Mouse (Mus musculus): ENCODE measurements around the gene Ints7.

Gene Ints7

GRCm38 (mm10) chr1:191575458-191576247 is at the start of gene Ints7, which contains the start of gene Dtl:
Ints7 (plus strand) TSS chr1:191575636.
Dtl (minus strand) TSS chr1:191575544.
- DNase-seq = peak; percentile 99

DNA sequence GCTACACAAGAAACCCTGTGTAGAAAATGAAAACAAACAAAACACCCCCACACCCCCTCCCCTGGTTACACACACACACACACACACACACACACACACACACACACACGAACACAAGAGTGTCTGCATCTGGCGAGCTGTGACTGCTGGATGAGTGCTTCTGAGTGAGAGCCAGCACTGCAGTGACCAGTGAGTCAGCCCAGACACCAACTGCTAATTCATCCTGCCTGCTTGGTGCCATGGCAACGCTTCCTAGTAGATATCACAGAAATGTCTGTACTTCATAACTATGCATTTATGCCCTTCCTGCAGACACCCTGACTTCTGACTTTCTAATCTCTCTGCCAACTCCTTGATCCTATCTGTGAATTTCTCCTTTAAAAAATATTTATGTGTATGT is 48.3 kb upstream of the Ints7 start:
- DNase-seq = peak; percentile 62

- peak; percentile 32 for DNase-seq
Measured at GRCm38 (mm10) chr1:191527921-191528612, 47.4 kb upstream of the Ints7 start.

GRCm38 (mm10) chr1:191529406-191529805 is 46.0 kb upstream of the Ints7 start:
- no peak for DNase-seq

DNA sequence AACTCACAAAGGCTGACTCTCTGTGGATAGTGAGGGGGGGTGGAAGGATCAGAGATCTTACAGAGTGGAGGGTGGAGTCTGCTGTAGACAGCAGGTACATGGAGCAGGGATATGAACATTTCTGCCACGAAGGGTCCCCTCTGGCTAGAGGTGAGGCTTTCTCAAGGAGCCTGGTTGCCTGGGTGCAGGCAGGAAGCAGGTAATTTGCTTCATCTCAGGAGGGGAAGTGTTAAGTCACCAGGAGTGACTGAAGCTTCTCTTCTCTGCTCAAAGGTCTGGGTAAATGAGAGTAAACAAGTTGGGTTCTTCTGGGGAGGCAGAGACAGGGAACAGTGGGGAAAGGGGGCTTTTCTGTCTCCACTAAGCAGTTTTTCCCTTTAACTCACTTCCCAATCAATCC is 44.4 kb upstream of the Ints7 start:
- DNase-seq = no peak

GRCm38 (mm10) chr1:191534896-191535295 is 40.5 kb upstream of the Ints7 start:
- no peak for DNase-seq

DNA sequence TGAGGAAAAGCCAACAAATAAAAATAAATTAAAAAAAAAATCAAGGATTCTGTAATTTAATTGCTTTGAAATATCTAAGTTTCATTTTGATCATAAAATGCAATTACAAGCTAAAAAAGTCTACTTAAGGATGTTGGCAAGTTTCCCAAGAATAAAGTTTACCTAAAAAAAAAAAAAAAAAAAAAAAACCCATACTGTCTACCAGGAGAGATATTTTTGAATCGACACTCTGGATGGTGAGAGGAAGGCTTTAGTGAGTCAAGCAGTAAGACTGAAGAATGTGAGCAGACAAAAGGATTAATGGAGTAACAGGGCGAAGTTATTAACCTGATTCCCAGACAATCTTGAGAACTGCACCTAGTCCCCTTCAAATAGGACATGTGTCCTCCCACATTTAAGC is 35.1 kb upstream of the Ints7 start:
- no peak for DNase-seq

DNA sequence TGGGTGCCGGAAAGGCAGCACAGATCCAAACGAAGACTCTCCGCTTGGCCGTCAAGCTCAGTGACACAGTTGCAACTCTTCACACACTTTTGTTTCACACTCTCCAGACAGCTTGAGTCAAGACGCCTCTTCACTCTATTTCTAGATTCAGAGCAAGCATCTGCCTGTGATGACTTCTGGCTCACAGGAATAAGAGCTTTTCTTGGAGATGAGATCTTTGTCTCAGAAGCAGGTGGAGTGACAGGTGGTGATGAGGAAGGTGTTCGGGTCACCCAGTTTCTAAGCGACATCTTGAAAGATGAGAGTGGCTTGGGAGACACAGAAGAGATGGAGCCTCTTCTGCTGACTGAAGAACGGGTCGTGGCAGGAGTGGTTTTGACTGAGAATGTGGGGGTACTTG is 34.4 kb upstream of the Ints7 start:
- DNase-seq = peak; percentile 83

- no peak for DNase-seq
Measured at GRCm38 (mm10) chr1:191541619-191542018, 33.8 kb upstream of the Ints7 start.

DNA sequence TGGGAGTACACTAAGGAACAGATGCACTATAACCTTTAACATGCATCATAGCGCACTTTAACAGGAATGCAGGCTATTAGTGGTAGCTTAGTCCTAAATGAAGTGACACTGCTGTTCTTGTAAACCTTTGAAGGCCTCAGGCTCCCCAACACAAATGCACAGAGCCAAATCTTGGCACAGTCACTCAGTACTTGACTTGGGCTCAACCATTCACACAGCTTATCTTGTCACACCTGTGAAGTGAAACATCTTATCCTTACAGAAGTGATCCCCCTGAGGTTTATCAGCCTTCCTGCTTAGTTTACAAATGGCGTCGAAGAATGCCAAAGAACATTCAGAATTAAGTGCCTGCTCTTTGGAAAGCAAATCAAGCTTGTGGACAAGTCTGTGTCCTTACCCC is 31.7 kb upstream of the Ints7 start:
- DNase-seq = no peak

DNA sequence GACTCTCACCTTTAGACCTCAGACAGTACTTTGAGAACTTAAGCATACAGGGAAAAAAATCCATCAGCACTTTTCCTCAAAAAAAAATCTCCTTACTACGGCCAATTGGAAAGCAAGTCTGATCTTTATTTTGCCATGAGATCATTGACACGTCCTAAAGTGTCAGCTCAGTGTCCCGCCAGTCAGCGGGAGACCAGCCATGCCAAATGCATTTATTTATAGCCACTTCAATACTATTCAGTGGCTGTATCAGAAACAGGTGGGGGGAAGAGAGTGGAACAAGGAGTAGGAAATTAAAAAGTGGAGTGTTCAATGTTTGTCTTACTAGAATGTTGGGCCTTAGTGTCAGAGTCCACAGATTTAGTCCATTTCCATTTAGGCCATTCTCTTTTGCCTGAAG is 24.6 kb upstream of the Ints7 start:
- DNase-seq = no peak

DNA sequence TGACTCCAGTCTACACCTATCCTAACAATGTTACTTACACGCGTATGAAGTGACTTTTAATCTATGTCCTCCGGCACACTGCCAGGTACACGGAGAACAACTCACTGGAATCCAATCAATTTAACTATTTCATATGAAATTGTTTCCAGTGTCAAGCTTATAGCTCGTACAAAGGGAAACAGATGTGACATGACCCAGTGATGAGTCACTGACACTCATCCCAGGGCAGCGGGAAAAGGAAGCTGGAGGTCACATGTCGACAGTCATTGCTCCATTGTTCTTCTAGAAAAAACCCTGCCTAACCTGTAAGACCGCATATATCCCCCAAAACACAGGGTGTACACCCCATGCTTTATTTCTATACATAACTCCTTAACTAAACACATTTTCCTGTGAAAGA is 18.3 kb upstream of the Ints7 start:
- no peak for DNase-seq

- peak; percentile 27 for DNase-seq
Measured at GRCm38 (mm10) chr1:191559779-191560178, 15.7 kb upstream of the Ints7 start.

DNA sequence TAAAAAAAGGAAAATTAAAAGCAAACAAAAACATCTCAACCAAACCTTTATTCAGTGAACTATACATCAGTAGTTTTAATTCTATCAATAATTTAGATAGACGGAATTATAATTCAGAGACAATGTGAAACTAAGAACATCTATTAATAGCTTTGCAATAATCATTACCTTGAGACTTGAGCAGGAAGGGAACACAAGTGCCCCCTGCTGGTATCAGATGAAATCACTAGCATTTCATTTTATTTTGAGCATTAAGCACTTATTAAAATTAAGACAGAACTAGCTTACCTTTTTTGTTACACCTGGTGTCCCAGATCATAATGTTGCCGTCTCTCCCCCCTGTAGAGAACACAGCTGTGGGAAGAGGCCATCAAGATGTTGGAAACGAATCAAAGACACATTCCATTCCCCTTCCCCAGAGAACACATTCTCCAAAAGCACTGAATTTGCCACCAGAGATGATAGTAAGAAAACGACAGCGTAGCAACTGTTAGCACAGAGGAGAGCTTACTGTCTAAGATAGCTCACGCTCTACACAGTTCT is 12.5 kb upstream of the Ints7 start:
- no peak for DNase-seq

DNA sequence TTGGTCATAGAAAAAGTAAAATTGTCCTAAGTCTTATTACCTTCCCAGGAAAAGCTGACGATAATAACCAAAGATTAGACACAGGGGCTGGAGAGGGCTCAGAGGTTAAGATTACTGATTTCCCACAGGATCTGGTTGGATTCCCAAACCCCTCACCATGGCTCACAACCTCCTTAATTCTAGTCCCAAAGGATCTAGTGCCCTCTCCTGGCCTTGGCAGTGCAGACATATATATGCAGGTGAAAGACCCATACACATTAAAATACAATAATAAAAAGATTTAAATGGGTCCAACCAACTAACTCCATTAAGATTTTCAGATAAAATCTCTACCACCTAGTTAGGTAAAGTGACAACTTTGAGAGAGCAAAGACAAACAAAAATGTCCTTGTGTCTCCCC is 7.6 kb upstream of the Ints7 start:
- no peak for DNase-seq

- no peak for DNase-seq
Measured at GRCm38 (mm10) chr1:191569625-191570024, 5.8 kb upstream of the Ints7 start.

GRCm38 (mm10) chr1:191570415-191570814 is 5.0 kb upstream of the Ints7 start:
- no peak for DNase-seq

GRCm38 (mm10) chr1:191573906-191574639 is 1.4 kb upstream of the Ints7 start:
- no peak for DNase-seq

DNA sequence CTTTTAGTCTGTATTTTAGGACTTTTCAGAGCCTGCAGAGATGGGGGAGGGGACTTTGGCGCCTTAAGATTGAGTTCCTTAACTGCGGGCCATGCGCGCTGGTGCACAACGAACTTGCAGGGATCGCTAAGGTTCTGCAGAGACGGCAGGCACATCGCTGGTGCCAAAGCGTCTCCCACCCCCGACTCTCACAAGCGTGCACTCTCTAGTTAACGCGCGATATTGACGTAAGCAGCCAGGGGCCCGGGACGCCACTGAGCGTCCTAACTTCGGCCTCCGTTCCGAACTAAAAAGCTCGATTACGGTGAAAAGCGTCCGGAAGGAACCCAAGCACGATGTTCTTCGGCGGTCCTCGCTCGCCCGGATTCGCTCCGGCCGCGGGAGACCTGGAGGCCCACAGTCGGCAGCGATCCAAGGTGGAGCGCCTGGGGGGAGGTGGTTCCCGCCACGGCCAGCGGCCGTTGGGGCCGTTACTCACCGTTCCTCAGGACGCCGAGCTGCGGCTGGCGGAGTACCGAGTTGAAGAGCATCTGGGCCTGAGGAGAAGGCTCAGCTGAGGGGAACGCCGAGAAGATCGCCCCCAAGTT is 472 bp upstream of the Ints7 start:
- DNase-seq = peak; percentile 7

- no peak for DNase-seq
Measured at GRCm38 (mm10) chr1:191579524-191579923, 4.1 kb downstream of the Ints7 start.

- DNase-seq = no peak
Measured at GRCm38 (mm10) chr1:191581641-191582040, 6.2 kb downstream of the Ints7 start.

DNA sequence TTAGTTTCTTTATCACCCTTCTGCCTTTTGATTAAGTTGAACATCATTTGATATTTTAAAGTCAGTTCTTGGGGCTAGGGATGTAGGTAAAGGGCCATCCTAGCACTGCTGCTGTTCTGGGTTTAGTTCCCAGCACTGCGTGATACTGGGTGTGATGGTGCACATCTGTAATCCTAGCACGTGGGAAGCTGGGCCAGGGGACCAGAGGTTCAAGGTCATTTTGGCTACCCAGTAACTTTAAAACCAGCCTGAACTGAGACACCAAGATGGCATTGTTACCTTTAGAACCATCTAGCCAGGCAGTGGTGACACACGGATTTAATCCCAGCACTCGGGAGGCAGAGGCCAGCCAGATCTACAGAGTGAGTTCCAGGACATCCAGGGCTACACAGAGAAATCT is 8.4 kb downstream of the Ints7 start:
- DNase-seq = no peak

DNA sequence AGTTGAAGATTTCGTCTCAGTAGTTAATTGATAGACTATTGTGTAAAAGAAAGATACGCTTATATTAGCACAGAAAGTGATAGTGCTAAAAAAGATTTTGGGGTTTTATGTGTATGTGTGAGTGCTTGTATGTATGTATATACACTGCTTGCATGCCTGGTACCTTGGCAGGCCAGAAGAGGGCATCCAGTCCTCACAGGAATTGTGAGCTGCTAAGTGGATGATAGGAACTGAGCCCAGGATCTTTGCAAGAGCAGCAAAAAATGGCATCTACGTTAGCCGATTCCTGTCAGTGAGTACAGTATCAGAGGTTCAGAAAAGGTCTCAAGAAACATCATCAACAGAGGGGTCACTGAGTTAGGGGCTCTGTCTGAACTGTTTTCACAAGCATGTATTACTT is 9.0 kb downstream of the Ints7 start:
- no peak for DNase-seq

Measured in right cerebral cortex, adult 18-20 months (tissue).